Comparison of ENCODE assay signal across 7 mouse cellular contexts in the genomic region with DNA sequence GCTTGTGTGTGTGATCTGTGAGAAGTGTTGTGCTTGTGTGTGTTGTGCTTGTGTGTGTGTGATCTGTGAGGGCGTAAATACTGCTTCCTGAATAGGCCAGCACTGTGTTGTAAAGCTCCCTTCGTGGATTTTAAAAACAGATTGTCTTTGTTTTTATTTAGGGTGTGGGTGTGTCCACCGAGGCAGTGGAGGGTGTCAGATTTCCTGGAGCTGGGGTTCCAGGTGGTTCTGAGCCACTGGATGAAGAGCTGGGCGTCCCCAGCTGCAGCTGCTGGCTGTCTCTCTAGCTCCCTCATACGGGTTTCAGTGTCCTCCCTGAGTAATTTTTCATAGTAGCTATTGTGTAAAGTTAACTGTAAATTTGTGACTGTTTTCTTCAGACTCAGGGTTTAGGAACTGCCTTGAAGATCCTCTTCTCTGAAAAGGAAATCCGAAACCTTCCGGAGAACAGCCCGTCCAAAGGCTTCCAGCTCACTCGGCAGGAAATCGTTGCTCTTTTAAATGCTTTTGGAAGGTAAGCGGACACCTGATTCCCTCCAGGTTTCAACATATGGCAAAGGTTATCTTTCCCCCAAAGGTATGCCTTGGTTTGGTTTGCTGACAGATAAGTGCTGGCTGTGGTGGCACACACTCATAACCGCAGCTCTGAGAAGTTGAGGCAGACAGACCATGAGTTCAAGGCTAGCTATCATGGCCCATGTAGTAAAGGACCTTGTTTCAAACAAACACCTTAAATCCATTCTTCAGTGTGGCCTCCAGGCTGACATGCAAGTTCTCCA. TPM values are rescaled to one million over a fixed set of nuclear protein-coding genes. Genes with fewer than 3 reads are reported as not detected.
A peak's percentile ranks its signal among the peaks of the same experiment; 100 is the strongest.
DNase-seq lines count a peak whose midpoint lies in the region; ATAC-seq lines count a peak whose summit lies in the region.
"Not testable (repeated sequence)": the region's sequence is repeated elsewhere in the genome, so short reads cannot be mapped to it uniquely, and the experiment has no call there.

No protein-coding gene starts in this region.

- peak; percentile 5 for DNase-seq in 3T3-L1 (ENCODE audit: low read depth, low spot score)
- peak; percentile 62 for DNase-seq in R1 (ENCODE audit: low read depth, low spot score)
- DNase-seq in embryo, embryonic 9.5 days (ENCODE audit: extremely low spot score): peak; percentile 4
- DNase-seq in kidney, postnatal 4 days: peak; percentile 26 to 53
- DNase-seq in liver, embryonic 11.5 days (ENCODE audit: low spot score): not testable (repeated sequence)

- H3K4me2 ChIP-seq in embryonic facial prominence, embryonic 15.5 days (replicated peaks); kidney, embryonic 14.5 days (replicated peaks; ENCODE audit: low read depth, low read length); liver, embryonic 11.5 days: not testable (repeated sequence)

- not testable (repeated sequence) for H3K27ac ChIP-seq in embryonic facial prominence, embryonic 15.5 days (replicated peaks); kidney, embryonic 14.5 days (ENCODE audit: low read depth, low read length); liver, embryonic 11.5 days (ENCODE audit: low read depth, low read length)

- not testable (repeated sequence) for H3K4me3 ChIP-seq in embryonic facial prominence, embryonic 15.5 days (replicated peaks); kidney, embryonic 14.5 days (ENCODE audit: low read length); liver, embryonic 11.5 days (ENCODE audit: low read depth, low read length)

- H3K9me3 ChIP-seq in embryonic facial prominence, embryonic 15.5 days (replicated peaks); kidney, embryonic 14.5 days (ENCODE audit: control insufficient read depth, low read length); liver, embryonic 11.5 days (ENCODE audit: control insufficient read depth, low read length): not testable (repeated sequence)

- not testable (repeated sequence) for H3K27me3 ChIP-seq in embryonic facial prominence, embryonic 15.5 days; kidney, embryonic 14.5 days (ENCODE audit: control insufficient read depth, insufficient read depth, low read length); liver, embryonic 11.5 days (replicated peaks; ENCODE audit: control insufficient read depth, insufficient read depth, low read length)

- 9% methylated on average over 12 of the region's 12 CpGs for WGBS in embryonic facial prominence, embryonic 15.5 days
- 14% methylated on average over 12 of the region's 12 CpGs for WGBS in kidney, embryonic 14.5 days
- 42% methylated on average over 12 of the region's 12 CpGs for WGBS in liver, embryonic 11.5 days

- not testable (repeated sequence) for H3K4me1 ChIP-seq in embryonic facial prominence, embryonic 15.5 days; kidney, embryonic 14.5 days (ENCODE audit: control insufficient read depth, insufficient read depth, low read length); liver, embryonic 11.5 days (replicated peaks; ENCODE audit: control insufficient read depth, insufficient read depth, low read length)

- H3K36me3 ChIP-seq in embryonic facial prominence, embryonic 15.5 days; kidney, embryonic 14.5 days (ENCODE audit: control insufficient read depth, insufficient read depth, low read length); liver, embryonic 11.5 days (ENCODE audit: control insufficient read depth, insufficient read depth, low read length): not testable (repeated sequence)

- not testable (repeated sequence) for H3K9ac ChIP-seq in embryonic facial prominence, embryonic 15.5 days; kidney, embryonic 14.5 days (ENCODE audit: low read depth, low read length); liver, embryonic 11.5 days (ENCODE audit: low read depth, low read length)

- ATAC-seq in embryonic facial prominence, embryonic 15.5 days (ENCODE audit: insufficient number of reproducible peaks, low FRiP score, low TSS enrichment, low read depth): peak; percentile 67; the same call in 1 of the 2 replicates
- peak; percentile 93; the same call in 1 of the 2 replicates for ATAC-seq in kidney, embryonic 14.5 days (ENCODE audit: low FRiP score, low TSS enrichment)
- peak; percentile 53 for ATAC-seq in liver, embryonic 11.5 days (replicated peaks; ENCODE audit: low FRiP score)

RNA-seq across cellular contexts. Expression of a gene that starts 46.0 kb away (rescaled TPM):
- 12.7 and 14.2 TPM in 2 replicates for polyA plus RNA-seq in embryonic facial prominence, embryonic 15.5 days (2015; fragmentation: Nextera tagmentation; extraction: Ambion mirVana)
- polyA plus RNA-seq in kidney, embryonic 14.5 days (2014; fragmentation: Nextera tagmentation; extraction: Ambion mirVana): 12.0 and 15.7 TPM in 2 replicates
- 4.5 and 5.4 TPM in 2 replicates for polyA plus RNA-seq in liver, embryonic 11.5 days (2014; fragmentation: Nextera tagmentation; extraction: Ambion mirVana)
